Mouse (Mus musculus): ENCODE results near the gene Fam71e1. TPM values are rescaled to one million over a fixed set of nuclear protein-coding genes. Genes with fewer than 3 reads are reported as not detected.
A peak's percentile ranks its signal among the peaks of the same experiment; 100 is the strongest.

Gene Fam71e1
- polyA plus RNA-seq, 1 experiment: 7.4 TPM

GRCm38 (mm10) chr7:44485572-44486195, 10.7 kb upstream of the Fam71e1 start:
- H3K27ac ChIP-seq (ENCODE audit: insufficient read depth, low read length): 0 out of 2 replicates have a peak overlapping the region, but pooled peaks have one; percentile 14
- H3K9me3 ChIP-seq (replicated peaks; ENCODE audit: control insufficient read depth, insufficient read depth, low read length, poor library complexity, severe bottlenecking): no peaks in the 10 kb centered on the region
- TF ChIP-seq POLR2A (IDR thresholded peaks at IDR 0.05; ENCODE audit: insufficient read depth, low read length) (no peak), CTCF (IDR thresholded peaks at IDR 0.05; ENCODE audit: low read depth, low read length) (no peak), EP300 (IDR thresholded peaks at IDR 0.05; ENCODE audit: insufficient read depth, low read depth, low read length) (no peak)

GRCm38 (mm10) chr7:44486927-44487575, 9.3 kb upstream of the Fam71e1 start:
- no peak for TF ChIP-seq EP300 (IDR thresholded peaks at IDR 0.05; ENCODE audit: insufficient read depth, low read depth, low read length)
- TF ChIP-seq POLR2A (IDR thresholded peaks at IDR 0.05; ENCODE audit: insufficient read depth, low read length): no peak
- no peak overlapping the region for H3K9ac ChIP-seq (ENCODE audit: low read depth, poor library complexity, severe bottlenecking)

More at GRCm38 (mm10) chr7:44485572-44486195, 10.7 kb upstream of the Fam71e1 start:
- no peak overlapping the region for H3K9ac ChIP-seq (ENCODE audit: low read depth, poor library complexity, severe bottlenecking)
- no peaks in the 10 kb centered on the region; the same call in 1 of the 2 replicates for H3K27me3 ChIP-seq (ENCODE audit: control insufficient read depth, insufficient read depth, low read length, poor library complexity, severe bottlenecking)
- peaks cover 14% of the 10 kb centered on the region for H3K4me1 ChIP-seq (ENCODE audit: control insufficient read depth, insufficient read depth, low read length)
- no peak overlapping the region for H3K4me3 ChIP-seq (ENCODE audit: low read depth, low read length)
- no peaks in the 10 kb centered on the region for H3K36me3 ChIP-seq (ENCODE audit: control insufficient read depth, insufficient read depth, low read length, poor library complexity, severe bottlenecking)

GRCm38 (mm10) chr7:44487936-44488335, 8.4 kb upstream of the Fam71e1 start:
- H3K27me3 ChIP-seq (ENCODE audit: control insufficient read depth, insufficient read depth, low read length, poor library complexity, severe bottlenecking): no peaks in the 10 kb centered on the region
- TF ChIP-seq CTCF (IDR thresholded peaks at IDR 0.05; ENCODE audit: low read depth, low read length) (no peak), POLR2A (IDR thresholded peaks at IDR 0.05; ENCODE audit: insufficient read depth, low read length) (no peak), EP300 (IDR thresholded peaks at IDR 0.05; ENCODE audit: insufficient read depth, low read depth, low read length) (no peak)

More at GRCm38 (mm10) chr7:44486927-44487575, 9.3 kb upstream of the Fam71e1 start:
- Histone ChIP-seq H3K27me3 (ENCODE audit: control insufficient read depth, insufficient read depth, low read length, poor library complexity, severe bottlenecking) (no peaks in the 10 kb centered on the region), H3K9me3 (replicated peaks; ENCODE audit: control insufficient read depth, insufficient read depth, low read length, poor library complexity, severe bottlenecking) (no peaks in the 10 kb centered on the region), H3K36me3 (ENCODE audit: control insufficient read depth, insufficient read depth, low read length, poor library complexity, severe bottlenecking) (no peaks in the 10 kb centered on the region), H3K27ac (ENCODE audit: insufficient read depth, low read length) (no peak overlapping the region), H3K4me1 (ENCODE audit: control insufficient read depth, insufficient read depth, low read length) (peaks cover 14% of the 10 kb centered on the region), H3K4me3 (ENCODE audit: low read depth, low read length) (no peak overlapping the region)

GRCm38 (mm10) chr7:44488545-44488944, 7.8 kb upstream of the Fam71e1 start:
- Histone ChIP-seq H3K9ac (ENCODE audit: low read depth, poor library complexity, severe bottlenecking) (no peak overlapping the region), H3K9me3 (replicated peaks; ENCODE audit: control insufficient read depth, insufficient read depth, low read length, poor library complexity, severe bottlenecking) (no peaks in the 10 kb centered on the region), H3K27me3 (ENCODE audit: control insufficient read depth, insufficient read depth, low read length, poor library complexity, severe bottlenecking) (no peaks in the 10 kb centered on the region), H3K36me3 (ENCODE audit: control insufficient read depth, insufficient read depth, low read length, poor library complexity, severe bottlenecking) (no peaks in the 10 kb centered on the region), H3K4me3 (ENCODE audit: low read depth, low read length) (no peak overlapping the region), H3K4me1 (ENCODE audit: control insufficient read depth, insufficient read depth, low read length) (peaks cover 14% of the 10 kb centered on the region), H3K27ac (ENCODE audit: insufficient read depth, low read length) (no peak overlapping the region)
- no peak for TF ChIP-seq CTCF (IDR thresholded peaks at IDR 0.05; ENCODE audit: low read depth, low read length)
- no peak for TF ChIP-seq POLR2A (IDR thresholded peaks at IDR 0.05; ENCODE audit: insufficient read depth, low read length)
- TF ChIP-seq EP300 (IDR thresholded peaks at IDR 0.05; ENCODE audit: insufficient read depth, low read depth, low read length): no peak

More at GRCm38 (mm10) chr7:44487936-44488335, 8.4 kb upstream of the Fam71e1 start:
- no peak overlapping the region for H3K27ac ChIP-seq (ENCODE audit: insufficient read depth, low read length)
- no peak overlapping the region for H3K9ac ChIP-seq (ENCODE audit: low read depth, poor library complexity, severe bottlenecking)
- peaks cover 14% of the 10 kb centered on the region for H3K4me1 ChIP-seq (ENCODE audit: control insufficient read depth, insufficient read depth, low read length)
- no peak overlapping the region for H3K4me3 ChIP-seq (ENCODE audit: low read depth, low read length)
- no peaks in the 10 kb centered on the region for H3K36me3 ChIP-seq (ENCODE audit: control insufficient read depth, insufficient read depth, low read length, poor library complexity, severe bottlenecking)
- no peaks in the 10 kb centered on the region for H3K9me3 ChIP-seq (replicated peaks; ENCODE audit: control insufficient read depth, insufficient read depth, low read length, poor library complexity, severe bottlenecking)

- no peaks in the 10 kb centered on the region for H3K36me3 ChIP-seq (ENCODE audit: control insufficient read depth, insufficient read depth, low read length, poor library complexity, severe bottlenecking)
These were observed 6.1 kb upstream of the Fam71e1 start for GRCm38 (mm10) chr7:44490281-44490680.

GRCm38 (mm10) chr7:44491391-44491790, 5.0 kb upstream of the Fam71e1 start:
- H3K4me1 ChIP-seq (ENCODE audit: control insufficient read depth, insufficient read depth, low read length): peaks cover 8% of the 10 kb centered on the region
- H3K36me3 ChIP-seq (ENCODE audit: control insufficient read depth, insufficient read depth, low read length, poor library complexity, severe bottlenecking): no peaks in the 10 kb centered on the region
- no peak overlapping the region for H3K27ac ChIP-seq (ENCODE audit: insufficient read depth, low read length)
- no peak overlapping the region for H3K9ac ChIP-seq (ENCODE audit: low read depth, poor library complexity, severe bottlenecking)
- no peaks in the 10 kb centered on the region for H3K9me3 ChIP-seq (replicated peaks; ENCODE audit: control insufficient read depth, insufficient read depth, low read length, poor library complexity, severe bottlenecking)
- no peak overlapping the region for H3K4me3 ChIP-seq (ENCODE audit: low read depth, low read length)
- no peaks in the 10 kb centered on the region for H3K27me3 ChIP-seq (ENCODE audit: control insufficient read depth, insufficient read depth, low read length, poor library complexity, severe bottlenecking)
- TF ChIP-seq POLR2A (IDR thresholded peaks at IDR 0.05; ENCODE audit: insufficient read depth, low read length) (no peak), EP300 (IDR thresholded peaks at IDR 0.05; ENCODE audit: insufficient read depth, low read depth, low read length) (no peak), CTCF (IDR thresholded peaks at IDR 0.05; ENCODE audit: low read depth, low read length) (no peak)

More at GRCm38 (mm10) chr7:44490281-44490680, 6.1 kb upstream of the Fam71e1 start:
- no peaks in the 10 kb centered on the region for H3K27me3 ChIP-seq (ENCODE audit: control insufficient read depth, insufficient read depth, low read length, poor library complexity, severe bottlenecking)
- H3K27ac ChIP-seq (ENCODE audit: insufficient read depth, low read length): no peak overlapping the region
- H3K4me1 ChIP-seq (ENCODE audit: control insufficient read depth, insufficient read depth, low read length): peaks cover 8% of the 10 kb centered on the region
- H3K9ac ChIP-seq (ENCODE audit: low read depth, poor library complexity, severe bottlenecking): no peak overlapping the region
- no peak overlapping the region for H3K4me3 ChIP-seq (ENCODE audit: low read depth, low read length)
- no peak for TF ChIP-seq POLR2A (IDR thresholded peaks at IDR 0.05; ENCODE audit: insufficient read depth, low read length)
- TF ChIP-seq EP300 (IDR thresholded peaks at IDR 0.05; ENCODE audit: insufficient read depth, low read depth, low read length): no peak
- TF ChIP-seq CTCF (IDR thresholded peaks at IDR 0.05; ENCODE audit: low read depth, low read length): no peak
- H3K9me3 ChIP-seq (replicated peaks; ENCODE audit: control insufficient read depth, insufficient read depth, low read length, poor library complexity, severe bottlenecking): no peaks in the 10 kb centered on the region

Data from ES-Bruce4 (cell line).